Mouse (Mus musculus) liver, adult 2 months (tissue): ENCODE data around the gene 1810043G02Rik.

Experiments
- CTCF ChIP-seq: fragments of 200-500 bp; IDR thresholded peaks from 2 replicates; pipeline ENCODE4 v1.5.1; 2011; ENCODE audit warnings: low read depth, low read length, control low read depth
- POLR2A ChIP-seq: fragments of 200-500 bp; IDR thresholded peaks from 2 replicates; pipeline ENCODE4 v1.6.1; 2011; ENCODE audit warnings: low read length, control low read depth; ENCODE audit not compliant: insufficient read depth; ENCODE audit errors: extremely low read depth

DNA sequence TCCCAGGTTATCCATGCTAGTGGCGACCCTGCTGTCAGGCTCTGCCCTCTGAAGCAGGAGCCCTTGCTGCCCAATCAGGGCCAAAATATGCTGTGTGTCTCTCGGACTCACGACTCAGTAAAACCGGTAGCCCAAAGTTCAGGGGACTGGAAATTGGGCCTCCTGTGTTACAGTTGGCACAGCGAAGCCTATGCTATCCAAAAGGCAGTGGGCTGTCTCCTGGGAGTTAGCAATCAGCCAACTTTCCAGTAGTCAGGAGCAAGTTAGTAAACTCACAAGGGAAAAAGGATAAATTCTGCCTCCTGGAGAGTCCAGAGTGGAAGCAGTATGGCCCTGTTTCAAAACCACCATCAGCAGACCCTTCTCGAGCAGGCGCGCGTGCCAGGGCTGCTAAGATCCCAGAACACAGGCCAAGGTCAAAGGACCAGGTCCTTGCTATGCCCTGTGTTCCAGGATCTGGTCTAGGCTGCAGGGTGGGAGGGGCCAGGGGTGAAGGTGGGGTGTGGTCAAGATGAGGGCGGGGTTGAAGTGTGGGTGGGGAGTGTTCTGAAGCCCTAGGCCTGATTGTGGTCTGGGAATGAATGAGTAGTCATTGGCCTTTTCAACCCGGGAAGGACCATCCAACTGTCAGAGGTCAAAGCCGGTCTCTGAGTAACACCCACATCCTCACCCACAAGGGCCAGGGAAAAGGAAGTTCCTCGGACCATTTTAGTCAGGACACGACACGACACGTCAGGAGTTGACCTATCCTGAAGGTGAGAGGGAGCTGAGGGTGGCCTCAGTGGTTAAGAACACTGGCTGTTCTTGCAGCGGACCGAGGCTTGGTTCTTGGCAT is 34.6 kb downstream of the 1810043G02Rik start:
- TF ChIP-seq CTCF: no peak
- no peak for TF ChIP-seq POLR2A
